Mouse (Mus musculus) hindbrain, embryonic 13.5 days (tissue): ENCODE data around the gene Suco. TPM values are rescaled to one million over a fixed set of nuclear protein-coding genes. Genes with fewer than 3 reads are reported as not detected.

Experiments
- ATAC-seq: fragments of 200-750 bp; cut with Nextera tagmentation; 2 replicates; pipeline ENCODE4 v1.8.0; 2017; ENCODE audit warnings: moderate TSS enrichment; ENCODE audit not compliant: low FRiP score
- H3K27ac ChIP-seq: fragments of 300-500 bp; sonication (generic); 2 replicates; pipeline ENCODE4 v1.5.1; 2015; ENCODE audit warnings: inconsistent platforms, mild to moderate bottlenecking, moderate library complexity
- H3K27me3 ChIP-seq: fragments of 300-500 bp; sonication (generic); 2 replicates; pipeline ENCODE4 v1.6.1; 2015; ENCODE audit warnings: mild to moderate bottlenecking, inconsistent platforms
- H3K36me3 ChIP-seq: fragments of 300-500 bp; sonication (generic); 2 replicates; pipeline ENCODE4 v1.6.1; 2015; ENCODE audit warnings: mild to moderate bottlenecking, inconsistent platforms
- H3K4me1 ChIP-seq: fragments of 300-500 bp; sonication (generic); replicated peaks from 2 replicates; pipeline ENCODE4 v1.6.1; 2015; ENCODE audit warnings: inconsistent platforms
- H3K4me2 ChIP-seq: fragments of 300-500 bp; sonication (generic); 2 replicates; pipeline ENCODE4 v1.6.1; 2015; ENCODE audit warnings: inconsistent platforms, mild to moderate bottlenecking, moderate library complexity
- H3K4me3 ChIP-seq: fragments of 300-500 bp; sonication (generic); 2 replicates; pipeline ENCODE4 v1.5.1; 2015; ENCODE audit warnings: mild to moderate bottlenecking, inconsistent platforms
- H3K9ac ChIP-seq: fragments of 300-500 bp; sonication (generic); 2 replicates; pipeline ENCODE4 v1.6.1; 2015; ENCODE audit warnings: mild to moderate bottlenecking, inconsistent platforms
- H3K9me3 ChIP-seq: fragments of 300-500 bp; sonication (generic); 2 replicates; pipeline ENCODE4 v1.6.1; 2016; ENCODE audit warnings: inconsistent platforms
- WGBS: fragments of 180-500 bp; shearing (Covaris S2); methylation state at CpG from one replicate; pipeline ENCODE4 v1.1.7; 2015; 5-methylcytosine and 5-hydroxymethylcytosine counted together
- polyA plus RNA-seq: library from polyadenylated mRNA; unstranded; fragments of >200 nt; fragmentation: Nextera tagmentation; extraction: Ambion mirVana; gene quantifications from 2 replicates; pipeline ENCODE4 v1.2.1, GENCODE M21; 2015

Suco gene
- polyA plus RNA-seq, 1 experiment from 2014 or later, result 28.6 TPM

GRCm38 (mm10) chr1:161767101-161767524 is 109.4 kb downstream of the Suco start:
- 76% methylated on average over 12 of the region's 12 CpGs for WGBS

DNA sequence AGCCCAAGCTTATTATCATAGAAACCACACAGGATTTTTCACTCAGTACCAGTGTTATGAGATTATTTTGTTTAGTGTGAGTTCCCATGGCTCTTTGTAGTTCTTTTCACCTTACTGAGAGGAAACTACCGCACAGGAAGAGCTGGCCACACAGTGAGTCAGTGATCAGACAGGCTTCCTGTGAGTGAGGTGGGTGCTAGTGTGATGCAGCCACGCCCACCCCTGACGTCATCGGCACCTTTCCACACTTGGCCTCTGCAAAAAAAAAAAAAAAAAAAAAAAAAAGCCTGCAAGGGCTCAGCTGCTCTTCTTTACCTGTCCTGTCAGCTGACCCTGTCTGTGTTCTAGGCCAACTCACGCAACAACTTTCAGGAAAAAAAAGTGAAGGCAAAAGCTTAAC is 109.8 kb downstream of the Suco start:
- no peak for ATAC-seq
- WGBS, result 63% methylated on average over 5 of the region's 5 CpGs
- H3K27me3 ChIP-seq, result no peaks in the 10 kb centered on the region
- no peak overlapping the region for H3K9ac ChIP-seq
- H3K4me1 ChIP-seq, result no peaks in the 10 kb centered on the region
- H3K27ac ChIP-seq, result no peak overlapping the region
- no peak overlapping the region for H3K4me2 ChIP-seq
- no peaks in the 10 kb centered on the region for H3K36me3 ChIP-seq
- H3K4me3 ChIP-seq, result no peak overlapping the region
- H3K9me3 ChIP-seq, result no peaks in the 10 kb centered on the region

More at GRCm38 (mm10) chr1:161767101-161767524, 109.4 kb downstream of the Suco start:
- no peak for ATAC-seq
- Histone ChIP-seq H3K36me3 (no peaks in the 10 kb centered on the region), H3K4me1 (no peaks in the 10 kb centered on the region), H3K27me3 (no peaks in the 10 kb centered on the region), H3K27ac (no peak overlapping the region), H3K4me2 (no peak overlapping the region), H3K4me3 (no peak overlapping the region), H3K9me3 (no peaks in the 10 kb centered on the region), H3K9ac (no peak overlapping the region)

Other genes starting within 250 kb of the Suco start
- 0.16 and 0.18 TPM in 2 replicates for gene Fasl, start 88.2 kb downstream of the Suco start, polyA plus RNA-seq
- gene Pigc, start 92.5 kb upstream of the Suco start, polyA plus RNA-seq, result 35.7 and 37.6 TPM in 2 replicates
- not detected in 2 replicates for gene 4930558K02Rik, start 103.0 kb upstream of the Suco start, polyA plus RNA-seq